Mouse (Mus musculus) kidney, adult 2 months (tissue): ENCODE data around the gene Glis1. TPM values are rescaled to one million over a fixed set of nuclear protein-coding genes. Genes with fewer than 3 reads are reported as not detected.
A peak's percentile ranks its signal among the peaks of the same experiment; 100 is the strongest.

Experiments
- DNase-seq: peaks from one replicate; pipeline ENCODE4 v3.0.0; 2021
- H3K27ac ChIP-seq: fragments of 200-500 bp; 2 replicates; pipeline ENCODE4 v1.5.1; 2012; ENCODE audit warnings: low read depth, low read length, control low read depth, inconsistent platforms; ENCODE audit not compliant: insufficient read depth
- H3K27me3 ChIP-seq: fragments of 200-500 bp; replicated peaks from 2 replicates; pipeline ENCODE4 v1.6.1; 2012; ENCODE audit warnings: mild to moderate bottlenecking, moderate library complexity, low read length, inconsistent platforms; ENCODE audit not compliant: control insufficient read depth, insufficient read depth
- H3K36me3 ChIP-seq: fragments of 200-500 bp; 2 replicates; pipeline ENCODE4 v1.6.1; 2012; ENCODE audit warnings: mild to moderate bottlenecking, moderate library complexity, low read length, inconsistent platforms; ENCODE audit not compliant: control insufficient read depth, insufficient read depth
- H3K4me1 ChIP-seq: fragments of 200-500 bp; 2 replicates; pipeline ENCODE4 v1.6.1; 2011; ENCODE audit warnings: low read length; ENCODE audit not compliant: control insufficient read depth, insufficient read depth
- H3K4me3 ChIP-seq: fragments of 200-500 bp; 2 replicates; pipeline ENCODE4 v1.5.1; 2011; ENCODE audit warnings: mild to moderate bottlenecking, low read depth, low read length, control low read depth; ENCODE audit not compliant: insufficient read depth
- CTCF ChIP-seq: fragments of 200-500 bp; conservative IDR thresholded peaks from 2 replicates; pipeline ENCODE4 v1.5.1; 2011; ENCODE audit warnings: low read depth, mild to moderate bottlenecking, control low read depth, low read length, moderate library complexity, mixed read lengths; ENCODE audit not compliant: insufficient read depth, insufficient read length
- POLR2A ChIP-seq: fragments of 200-500 bp; IDR thresholded peaks from one replicate; pipeline ENCODE4 v1.6.1; 2011; ENCODE audit warnings: low read depth, low read length, control low read depth
- WGBS: fragments of 180-500 bp; shearing (Covaris S2); methylation state at CpG from one replicate; pipeline ENCODE4 v1.1.7; 2018; 5-methylcytosine and 5-hydroxymethylcytosine counted together
- polyA plus RNA-seq: library from polyadenylated mRNA; depleted of rRNA; stranded (reverse); fragments of >200 nt; gene quantifications from 2 replicates; pipeline ENCODE4 v1.2.3, GENCODE M21; 2012

Gene Glis1
- polyA plus RNA-seq, 1 experiment: 15.2 TPM

GRCm38 (mm10) chr4:107638303-107638702 lies 203.9 kb downstream of the Glis1 start:
- WGBS: 89% methylated on average over 10 of the region's 10 CpGs
- Histone ChIP-seq H3K4me3 (no peak overlapping the region), H3K27ac (no peak overlapping the region), H3K27me3 (no peaks in the 10 kb centered on the region), H3K4me1 (no peaks in the 10 kb centered on the region), H3K36me3 (no peaks in the 10 kb centered on the region)
- DNase-seq: no peak
- TF ChIP-seq POLR2A (no peak), CTCF (no peak)

GRCm38 (mm10) chr4:107641624-107642023 lies 207.2 kb downstream of the Glis1 start:
- no peaks in the 10 kb centered on the region for H3K36me3 ChIP-seq
- no peaks in the 10 kb centered on the region for H3K27me3 ChIP-seq
- no peak overlapping the region for H3K27ac ChIP-seq
- TF ChIP-seq POLR2A (no peak), CTCF (no peak)
- DNase-seq: peak; percentile 13
- 65% methylated on average over 4 of the region's 4 CpGs for WGBS
- H3K4me3 ChIP-seq: no peak overlapping the region
- no peaks in the 10 kb centered on the region for H3K4me1 ChIP-seq

DNA sequence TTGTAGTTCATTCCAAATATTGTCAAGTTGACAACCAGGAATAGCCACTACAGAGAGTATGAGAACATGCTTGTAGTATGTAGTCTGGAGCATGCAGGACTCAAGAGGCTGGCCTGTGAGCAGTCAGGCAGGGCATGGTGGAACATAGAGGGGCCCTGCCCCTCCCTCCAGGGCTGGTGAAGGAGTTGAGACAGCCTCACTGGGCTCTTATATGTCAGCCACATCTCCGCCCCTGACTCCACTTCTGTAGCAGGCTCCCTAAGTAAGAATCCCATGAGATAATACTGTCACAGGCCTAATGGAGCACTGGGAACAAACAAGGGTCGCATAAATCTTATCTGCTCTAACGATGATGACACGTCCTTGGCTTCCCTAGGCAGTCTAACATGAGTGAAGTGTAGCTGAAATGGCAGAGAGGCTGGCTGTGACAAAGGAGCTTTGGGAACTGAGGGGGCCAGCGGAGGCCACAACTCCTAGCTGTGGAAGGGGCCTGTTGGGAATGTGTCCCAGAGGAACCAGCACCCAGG lies 214.6 kb downstream of the Glis1 start:
- TF ChIP-seq POLR2A (no peak), CTCF (no peak)
- Histone ChIP-seq H3K36me3 (no peaks in the 10 kb centered on the region), H3K4me1 (no peaks in the 10 kb centered on the region), H3K4me3 (no peak overlapping the region), H3K27ac (no peak overlapping the region), H3K27me3 (no peaks in the 10 kb centered on the region)
- no peak for DNase-seq
- 78% methylated on average over 5 of the region's 5 CpGs for WGBS

GRCm38 (mm10) chr4:107651021-107651496 lies 216.7 kb downstream of the Glis1 start:
- TF ChIP-seq POLR2A (no peak), CTCF (no peak)

GRCm38 (mm10) chr4:107652598-107653279 lies 218.3 kb downstream of the Glis1 start:
- 7% methylated on average over 7 of the region's 7 CpGs for WGBS
- no peak overlapping the region for H3K27ac ChIP-seq
- no peaks in the 10 kb centered on the region for H3K36me3 ChIP-seq
- H3K4me1 ChIP-seq: no peaks in the 10 kb centered on the region
- H3K4me3 ChIP-seq: no peak overlapping the region
- peak; percentile 76 for DNase-seq
- no peaks in the 10 kb centered on the region for H3K27me3 ChIP-seq
- TF ChIP-seq POLR2A (no peak), CTCF (peak; percentile 78)

More at GRCm38 (mm10) chr4:107651021-107651496, 216.7 kb downstream of the Glis1 start:
- Histone ChIP-seq H3K36me3 (no peaks in the 10 kb centered on the region), H3K27me3 (no peaks in the 10 kb centered on the region), H3K4me3 (no peak overlapping the region), H3K4me1 (no peaks in the 10 kb centered on the region), H3K27ac (no peak overlapping the region)
- DNase-seq: no peak
- 33% methylated on average over 12 of the region's 12 CpGs for WGBS

DNA sequence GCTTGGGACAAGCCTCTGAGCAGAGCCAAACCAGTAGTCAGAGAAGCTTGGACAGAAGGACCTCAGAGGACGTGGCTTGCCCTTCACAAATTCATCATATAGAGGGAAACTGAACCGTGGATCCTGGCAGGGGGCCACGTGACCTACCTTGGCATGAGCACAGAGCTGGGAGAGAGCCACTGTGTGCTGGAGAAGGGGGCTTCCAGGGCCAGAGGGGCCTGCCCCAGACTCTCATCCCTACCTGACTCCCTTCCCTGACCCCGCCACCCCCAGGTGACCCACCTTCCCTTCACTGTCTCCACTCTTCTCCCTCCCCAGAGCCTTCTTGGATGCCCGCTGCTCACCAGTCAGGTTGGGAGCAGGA lies 218.9 kb downstream of the Glis1 start:
- no peak for DNase-seq
- TF ChIP-seq CTCF (no peak), POLR2A (no peak)
- Histone ChIP-seq H3K4me1 (no peaks in the 10 kb centered on the region), H3K36me3 (no peaks in the 10 kb centered on the region), H3K4me3 (no peak overlapping the region), H3K27ac (no peak overlapping the region), H3K27me3 (no peaks in the 10 kb centered on the region)
- 58% methylated on average over 5 of the region's 5 CpGs for WGBS

DNA sequence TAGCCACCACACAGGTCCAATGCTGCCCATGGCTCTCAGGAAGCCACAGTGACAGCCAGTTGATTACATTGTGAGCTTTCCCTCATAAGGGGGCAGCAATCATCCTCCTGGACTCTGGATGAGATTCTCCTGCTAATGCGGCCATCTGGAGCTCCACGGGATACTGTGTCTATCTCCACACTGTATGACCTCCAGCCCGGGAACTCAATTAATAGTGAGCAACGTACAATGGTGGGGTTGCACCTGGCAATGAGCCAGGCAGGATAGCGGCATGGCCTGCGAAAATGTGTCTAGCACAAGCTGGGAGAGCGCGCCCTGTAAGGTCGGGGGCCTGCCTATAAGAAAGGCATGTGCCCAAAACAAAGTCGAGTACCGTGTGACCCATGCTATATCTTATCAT lies 226.3 kb downstream of the Glis1 start:
- WGBS: 90% methylated on average over 11 of the region's 11 CpGs
- DNase-seq: no peak
- Histone ChIP-seq H3K27ac (no peak overlapping the region), H3K36me3 (no peaks in the 10 kb centered on the region), H3K4me3 (no peak overlapping the region), H3K4me1 (no peaks in the 10 kb centered on the region), H3K27me3 (no peaks in the 10 kb centered on the region)
- TF ChIP-seq POLR2A (no peak), CTCF (no peak)

DNA sequence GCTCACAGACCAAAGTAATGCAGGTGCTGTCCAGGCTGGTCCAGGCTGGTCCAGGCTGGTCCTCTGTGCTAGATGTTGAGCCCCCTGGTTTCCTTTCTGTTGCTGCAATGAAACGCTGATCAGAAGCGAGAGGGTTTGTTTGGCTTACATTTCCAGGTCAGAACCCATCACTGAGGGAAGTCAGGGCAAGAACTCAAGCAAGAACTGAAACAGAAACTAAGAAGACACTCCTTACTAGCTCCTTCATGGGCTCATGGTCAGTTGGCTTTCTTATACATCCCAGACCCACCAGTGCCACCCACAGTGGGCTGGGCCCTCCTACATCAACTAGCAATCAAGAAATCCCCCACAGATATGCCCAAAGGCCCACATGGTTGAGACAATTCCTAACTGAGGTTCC lies 234.1 kb downstream of the Glis1 start:
- 77% methylated on average over 2 of the region's 2 CpGs for WGBS
- TF ChIP-seq CTCF: no peak
- no peak for TF ChIP-seq POLR2A

More for the DNA sequence above, 234.1 kb downstream of the Glis1 start:
- no peaks in the 10 kb centered on the region for H3K27me3 ChIP-seq
- H3K36me3 ChIP-seq: no peaks in the 10 kb centered on the region
- H3K27ac ChIP-seq: no peak overlapping the region
- DNase-seq: no peak
- no peaks in the 10 kb centered on the region for H3K4me1 ChIP-seq
- no peak overlapping the region for H3K4me3 ChIP-seq
